Mouse (Mus musculus): Measurements from ENCODE around the gene Sema6b.

The Sema6b gene

GRCm38 (mm10) chr17:56146131-56146530, 6.0 kb upstream of the Sema6b start:
- no peak for DNase-seq (ENCODE audit: low spot score)

DNA sequence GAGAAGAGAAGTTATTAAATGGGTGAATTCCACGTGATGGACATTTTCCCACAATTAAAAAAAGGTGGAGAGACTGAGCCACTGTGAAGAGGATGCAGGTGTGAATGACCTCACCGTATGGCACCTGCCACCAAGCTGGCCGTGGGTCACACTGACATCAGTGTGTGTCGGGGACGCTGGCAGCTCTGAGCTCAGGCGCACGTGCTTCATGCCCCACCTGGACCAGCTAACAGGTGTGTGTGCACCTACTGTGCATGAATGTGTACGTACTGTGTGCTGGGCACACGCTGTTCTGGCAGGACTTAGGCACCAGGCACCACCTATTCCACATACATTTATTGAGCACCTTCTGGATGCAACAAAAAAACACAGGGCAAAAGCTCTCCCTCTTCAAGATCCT, 4.4 kb upstream of the Sema6b start:
- no peak for DNase-seq (ENCODE audit: low spot score)

- DNase-seq (ENCODE audit: low spot score) = no peak
These were observed 1.8 kb upstream of the Sema6b start for GRCm38 (mm10) chr17:56141702-56142605.

GRCm38 (mm10) chr17:56139355-56139754, 788 bp downstream of the Sema6b start:
- DNase-seq (ENCODE audit: low spot score) = no peak

DNA sequence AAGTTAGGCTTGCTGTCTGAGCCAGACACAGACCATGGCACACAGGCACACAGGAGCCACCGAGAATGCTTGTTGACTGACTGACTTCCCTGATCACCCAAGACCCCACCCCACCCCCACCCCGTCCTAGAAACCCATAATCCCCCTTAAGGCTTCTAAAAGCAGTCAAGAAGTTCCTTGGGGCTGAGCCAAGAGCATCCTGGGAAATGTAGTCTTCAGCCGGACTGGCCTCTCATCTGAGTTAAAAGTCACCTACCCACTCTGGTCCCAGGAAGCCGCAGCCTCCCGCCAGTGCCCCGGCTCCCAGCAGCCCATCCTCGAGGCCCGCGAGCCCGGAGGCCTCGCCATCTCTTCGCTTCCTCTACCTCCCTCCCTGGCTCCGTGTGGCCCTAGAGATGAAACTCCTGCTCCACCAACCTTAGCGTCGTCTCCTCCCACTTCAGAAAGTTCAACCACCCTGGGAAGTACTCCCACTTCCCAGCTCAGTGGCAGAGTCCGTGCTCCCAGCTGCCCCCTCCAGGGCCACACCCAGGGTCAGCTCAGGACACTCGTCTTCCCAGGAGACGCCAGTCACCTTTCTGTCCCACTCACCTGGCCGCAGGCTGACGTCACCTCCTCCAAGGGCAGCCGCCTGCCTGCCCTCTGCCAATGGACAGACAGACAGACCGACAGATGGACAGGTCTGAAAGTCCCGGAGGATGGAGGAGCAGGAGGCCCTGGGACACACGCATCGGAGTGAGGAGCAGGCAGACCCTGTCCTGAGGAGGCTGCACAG, 2.1 kb downstream of the Sema6b start:
- no peak for DNase-seq (ENCODE audit: low spot score)

GRCm38 (mm10) chr17:56136558-56136957, 3.6 kb downstream of the Sema6b start:
- DNase-seq (ENCODE audit: low spot score) = no peak

DNA sequence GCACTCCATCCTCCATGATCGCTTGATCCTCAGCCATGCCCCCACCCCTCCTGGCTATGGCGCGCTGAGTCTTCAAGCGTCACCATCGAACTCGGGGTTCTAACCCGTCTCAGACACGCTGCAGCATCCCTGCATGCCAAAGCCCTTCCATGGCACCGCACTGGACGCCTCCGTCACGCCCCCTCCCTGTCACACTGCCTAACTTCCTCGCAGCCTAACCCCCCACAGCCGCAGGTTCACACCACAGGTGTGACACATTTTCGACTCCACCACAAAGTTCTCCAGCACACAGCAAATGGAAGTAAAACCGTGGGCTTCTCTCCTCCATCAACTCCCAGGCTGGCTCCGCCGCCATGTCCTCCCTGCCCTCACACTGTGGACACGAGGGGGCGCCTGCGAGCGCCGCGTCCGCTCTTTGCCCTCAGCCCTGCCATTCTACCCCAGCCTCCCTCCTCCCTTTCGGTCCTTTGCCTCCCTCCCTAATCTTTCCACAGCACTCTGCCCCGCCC, 5.6 kb downstream of the Sema6b start:
- DNase-seq (ENCODE audit: low spot score) = peak; percentile 77

GRCm38 (mm10) chr17:56133457-56134363, 6.4 kb downstream of the Sema6b start:
- DNase-seq (ENCODE audit: low spot score) = no peak

GRCm38 (mm10) chr17:56132661-56133060, 7.5 kb downstream of the Sema6b start:
- DNase-seq (ENCODE audit: low spot score) = peak; percentile 74

GRCm38 (mm10) chr17:56131814-56132213, 8.3 kb downstream of the Sema6b start:
- peak; percentile 66 for DNase-seq (ENCODE audit: low spot score)

GRCm38 (mm10) chr17:56131136-56131535, 9.0 kb downstream of the Sema6b start:
- DNase-seq (ENCODE audit: low spot score) = no peak

DNA sequence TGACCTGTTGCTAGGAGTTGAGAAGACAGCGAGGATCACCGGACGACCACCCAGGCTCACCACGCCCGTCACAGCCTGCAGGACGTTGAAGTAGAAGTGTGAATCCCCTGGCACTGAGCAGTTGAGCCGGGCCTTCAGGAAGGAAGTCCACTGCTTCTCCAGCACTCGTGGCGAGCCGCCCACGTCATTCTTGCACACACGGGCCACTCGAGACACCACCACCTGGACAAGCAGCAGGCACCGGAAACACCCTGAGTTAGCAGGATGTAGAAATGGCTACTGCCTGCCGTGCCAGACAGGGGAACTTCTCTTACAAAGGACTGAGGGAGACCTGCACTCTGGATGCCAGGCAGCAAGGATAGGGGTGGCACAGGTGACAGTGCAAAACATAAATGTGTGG, 11.9 kb downstream of the Sema6b start:
- no peak for DNase-seq (ENCODE audit: low spot score)

- DNase-seq (ENCODE audit: low spot score) = no peak
These were observed 14.0 kb downstream of the Sema6b start for GRCm38 (mm10) chr17:56126175-56126574.

- DNase-seq (ENCODE audit: low spot score) = no peak
These were observed 14.9 kb downstream of the Sema6b start for GRCm38 (mm10) chr17:56125276-56125630.

- peak; percentile 39 for DNase-seq (ENCODE audit: low spot score)
These were observed 15.5 kb downstream of the Sema6b start for GRCm38 (mm10) chr17:56124377-56125275.

DNA sequence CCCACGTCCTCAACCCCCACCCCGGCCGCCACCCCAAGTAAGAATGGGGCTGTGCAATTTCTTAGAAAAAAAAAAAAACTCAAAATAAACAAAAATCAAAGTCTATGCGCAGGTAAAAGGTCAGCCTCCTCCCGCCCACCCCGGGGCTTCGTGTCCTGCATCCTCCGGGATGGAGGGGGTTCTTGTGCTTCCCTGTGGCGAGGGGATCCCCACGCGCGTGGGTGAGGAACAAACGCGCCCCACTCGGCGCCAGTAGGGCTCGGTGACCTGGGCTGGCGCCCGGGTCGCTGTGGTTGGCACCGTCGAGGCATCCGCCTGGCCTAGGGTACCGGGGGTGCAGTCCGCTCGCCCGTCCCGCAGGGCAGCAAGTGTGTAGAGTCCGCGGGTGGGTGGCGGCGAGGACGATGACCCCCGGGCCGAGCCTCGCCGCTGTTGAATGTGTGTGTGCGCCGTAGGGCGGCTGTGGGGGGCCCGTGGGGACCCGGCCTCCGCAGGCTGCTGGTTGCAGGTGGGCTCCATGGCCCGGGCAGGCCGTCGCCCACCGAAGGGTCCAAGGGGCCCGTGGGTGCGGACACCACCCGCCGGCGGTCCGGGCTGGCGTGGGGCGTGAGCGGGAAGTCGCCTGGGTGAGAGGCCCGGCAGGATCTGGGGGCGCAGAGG, 16.3 kb downstream of the Sema6b start:
- no peak for DNase-seq (ENCODE audit: low spot score)

GRCm38 (mm10) chr17:56123161-56123560, 17.0 kb downstream of the Sema6b start:
- DNase-seq (ENCODE audit: low spot score) = no peak

DNA sequence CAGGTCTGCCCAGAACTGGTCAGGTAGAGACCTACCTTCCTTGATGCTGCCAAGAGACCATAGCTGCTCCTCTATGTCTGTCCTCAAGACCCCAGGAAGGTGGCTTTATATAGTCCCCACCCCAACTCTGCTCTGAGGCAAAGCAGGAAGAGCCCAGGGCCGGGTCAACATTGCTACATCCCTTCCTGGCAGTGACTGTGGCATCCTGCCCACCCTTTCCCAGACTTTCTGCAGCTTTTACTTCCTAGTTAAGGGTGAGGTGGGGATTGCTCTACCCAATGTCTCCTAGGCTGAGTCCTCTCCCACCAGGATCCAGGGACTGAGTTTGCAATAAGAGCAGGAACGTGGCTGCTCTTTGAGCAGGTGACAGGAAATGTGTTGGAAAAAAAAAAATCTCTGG, 18.3 kb downstream of the Sema6b start, which contains the start of gene Lrg1:
TSS of gene Lrg1 (minus strand) at position 176 of the 400 bp plus-strand sequence.
- DNase-seq (ENCODE audit: low spot score) = no peak

- no peak for DNase-seq (ENCODE audit: low spot score)
These were observed 19.9 kb downstream of the Sema6b start for GRCm38 (mm10) chr17:56119981-56120880.

All from T-cell, adult 2 months (primary cell).